Mouse (Mus musculus) urinary bladder, postnatal 10 days (tissue): ENCODE results near the gene Usp12.

Experiments
- DNase-seq: peaks from one replicate; pipeline ENCODE4 v3.0.0; 2022; ENCODE audit warnings: low spot score

The Usp12 gene

GRCm38 (mm10) chr5:146692361-146692975 lies 102.3 kb downstream of the Usp12 start:
- no peak for DNase-seq

- no peak for DNase-seq
Measured at GRCm38 (mm10) chr5:146691745-146692144, 103.1 kb downstream of the Usp12 start.

GRCm38 (mm10) chr5:146687541-146688313 lies 107.1 kb downstream of the Usp12 start:
- no peak for DNase-seq

GRCm38 (mm10) chr5:146686954-146687353 lies 107.9 kb downstream of the Usp12 start:
- no peak for DNase-seq
